Mouse (Mus musculus): ENCODE results near the gene Trp53i13. TPM values are rescaled to one million over a fixed set of nuclear protein-coding genes. Genes with fewer than 3 reads are reported as not detected.

Gene Trp53i13
- polyA plus RNA-seq, 1 experiment from 2014 or later: 57.8 TPM

- Histone ChIP-seq H3K9me3 (no peaks in the 10 kb centered on the region), H3K27ac (no peak overlapping the region), H3K36me3 (peaks cover 91% of the 10 kb centered on the region), H3K27me3 (no peaks in the 10 kb centered on the region), H3K4me1 (peaks cover 32% of the 10 kb centered on the region), H3K4me3 (no peak overlapping the region), H3K4me2 (replicated peaks) (no peak overlapping the region), H3K9ac (no peak overlapping the region)
- 87% methylated on average over 22 of the region's 22 CpGs for WGBS
- ATAC-seq (ENCODE audit: low FRiP score, low read depth): no peak
These were observed 10.3 kb downstream of the Trp53i13 start for GRCm38 (mm10) chr11:77505291-77505980.

GRCm38 (mm10) chr11:77504377-77504776, 11.4 kb downstream of the Trp53i13 start:
- Histone ChIP-seq H3K4me2 (replicated peaks) (no peak overlapping the region), H3K27me3 (no peaks in the 10 kb centered on the region), H3K9me3 (no peaks in the 10 kb centered on the region), H3K36me3 (peaks cover 91% of the 10 kb centered on the region), H3K9ac (no peak overlapping the region), H3K27ac (no peak overlapping the region), H3K4me1 (peaks cover 30% of the 10 kb centered on the region), H3K4me3 (no peak overlapping the region)
- 96% methylated on average over 19 of the region's 19 CpGs for WGBS
- no peak for ATAC-seq (ENCODE audit: low FRiP score, low read depth)

GRCm38 (mm10) chr11:77503511-77503910, 12.3 kb downstream of the Trp53i13 start:
- no peak for ATAC-seq (ENCODE audit: low FRiP score, low read depth)

GRCm38 (mm10) chr11:77502481-77502880, 13.3 kb downstream of the Trp53i13 start:
- Histone ChIP-seq H3K27ac (no peak overlapping the region), H3K4me1 (peaks cover 28% of the 10 kb centered on the region), H3K27me3 (no peaks in the 10 kb centered on the region), H3K9ac (no peak overlapping the region), H3K9me3 (no peaks in the 10 kb centered on the region), H3K4me2 (replicated peaks) (no peak overlapping the region), H3K4me3 (no peak overlapping the region), H3K36me3 (peaks cover 83% of the 10 kb centered on the region)
- 90% methylated on average over 6 of the region's 6 CpGs for WGBS
- no peak for ATAC-seq (ENCODE audit: low FRiP score, low read depth)

More at GRCm38 (mm10) chr11:77503511-77503910, 12.3 kb downstream of the Trp53i13 start:
- Histone ChIP-seq H3K27me3 (no peaks in the 10 kb centered on the region), H3K36me3 (peaks cover 87% of the 10 kb centered on the region), H3K4me1 (peaks cover 26% of the 10 kb centered on the region), H3K9ac (no peak overlapping the region), H3K4me2 (replicated peaks) (no peak overlapping the region), H3K4me3 (no peak overlapping the region), H3K27ac (no peak overlapping the region; the same call in 1 of the 2 replicates), H3K9me3 (no peaks in the 10 kb centered on the region)
- 79% methylated on average over 3 of the region's 3 CpGs for WGBS

GRCm38 (mm10) chr11:77501971-77502370, 13.8 kb downstream of the Trp53i13 start:
- Histone ChIP-seq H3K27ac (no peak overlapping the region), H3K4me3 (no peak overlapping the region), H3K9me3 (no peaks in the 10 kb centered on the region), H3K36me3 (peaks cover 78% of the 10 kb centered on the region), H3K4me2 (replicated peaks) (no peak overlapping the region), H3K4me1 (peaks cover 30% of the 10 kb centered on the region), H3K27me3 (no peaks in the 10 kb centered on the region), H3K9ac (no peak overlapping the region)
- no peak for ATAC-seq (ENCODE audit: low FRiP score, low read depth)
- WGBS: 94% methylated on average over 4 of the region's 4 CpGs

GRCm38 (mm10) chr11:77501392-77501791, 14.4 kb downstream of the Trp53i13 start:
- H3K4me3 ChIP-seq: no peak overlapping the region
- H3K4me2 ChIP-seq (replicated peaks): no peak overlapping the region
- WGBS: 31% methylated on average over 5 of the region's 5 CpGs
- no peak overlapping the region for H3K9ac ChIP-seq
- H3K36me3 ChIP-seq: peaks cover 72% of the 10 kb centered on the region
- H3K27me3 ChIP-seq: no peaks in the 10 kb centered on the region
- H3K9me3 ChIP-seq: no peaks in the 10 kb centered on the region
- no peak overlapping the region for H3K27ac ChIP-seq
- H3K4me1 ChIP-seq: peaks cover 34% of the 10 kb centered on the region
- no peak for ATAC-seq (ENCODE audit: low FRiP score, low read depth)

- Histone ChIP-seq H3K27ac (no peak overlapping the region), H3K4me2 (replicated peaks) (no peak overlapping the region), H3K4me1 (peaks cover 41% of the 10 kb centered on the region), H3K36me3 (peaks cover 65% of the 10 kb centered on the region), H3K9ac (no peak overlapping the region), H3K9me3 (no peaks in the 10 kb centered on the region), H3K27me3 (no peaks in the 10 kb centered on the region), H3K4me3 (no peak overlapping the region)
- no peak for ATAC-seq (ENCODE audit: low FRiP score, low read depth)
- WGBS: 81% methylated on average over 17 of the region's 17 CpGs
These were observed 15.1 kb downstream of the Trp53i13 start for GRCm38 (mm10) chr11:77500361-77501325.

- no peaks in the 10 kb centered on the region for H3K27me3 ChIP-seq
- peaks cover 54% of the 10 kb centered on the region for H3K4me1 ChIP-seq
- peaks cover 52% of the 10 kb centered on the region for H3K36me3 ChIP-seq
- H3K4me2 ChIP-seq (replicated peaks): no peak overlapping the region
- no peak for ATAC-seq (ENCODE audit: low FRiP score, low read depth)
- no peak overlapping the region for H3K4me3 ChIP-seq
- 83% methylated on average over 7 of the region's 7 CpGs for WGBS
- no peak overlapping the region for H3K27ac ChIP-seq
- H3K9me3 ChIP-seq: no peaks in the 10 kb centered on the region
- H3K9ac ChIP-seq: no peak overlapping the region
These were observed 16.4 kb downstream of the Trp53i13 start for GRCm38 (mm10) chr11:77499354-77499753.

- Histone ChIP-seq H3K4me1 (peaks cover 60% of the 10 kb centered on the region), H3K27ac (no peak overlapping the region), H3K27me3 (no peaks in the 10 kb centered on the region), H3K4me2 (replicated peaks) (no peak overlapping the region), H3K9ac (peak overlapping the region; percentile 35; the same call in 1 of the 2 replicates), H3K4me3 (no peak overlapping the region), H3K36me3 (peaks cover 43% of the 10 kb centered on the region), H3K9me3 (no peaks in the 10 kb centered on the region)
- WGBS: 73% methylated on average over 12 of the region's 12 CpGs
- ATAC-seq (ENCODE audit: low FRiP score, low read depth): no peak
These were observed 17.3 kb downstream of the Trp53i13 start for GRCm38 (mm10) chr11:77498261-77499139.

GRCm38 (mm10) chr11:77497851-77498250, 17.9 kb downstream of the Trp53i13 start:
- 60% methylated on average over 4 of the region's 4 CpGs for WGBS
- H3K27ac ChIP-seq: no peak overlapping the region
- H3K27me3 ChIP-seq: no peaks in the 10 kb centered on the region
- H3K36me3 ChIP-seq: peaks cover 37% of the 10 kb centered on the region
- ATAC-seq (ENCODE audit: low FRiP score, low read depth): no peak
- peak overlapping the region; percentile 35; the same call in 1 of the 2 replicates for H3K9ac ChIP-seq
- H3K4me2 ChIP-seq (replicated peaks): no peak overlapping the region
- peaks cover 60% of the 10 kb centered on the region for H3K4me1 ChIP-seq
- H3K4me3 ChIP-seq: no peak overlapping the region
- no peaks in the 10 kb centered on the region for H3K9me3 ChIP-seq

- no peak for ATAC-seq (ENCODE audit: low FRiP score, low read depth)
- Histone ChIP-seq H3K4me1 (peaks cover 62% of the 10 kb centered on the region), H3K9me3 (no peaks in the 10 kb centered on the region), H3K4me2 (replicated peaks) (no peak overlapping the region), H3K36me3 (peaks cover 32% of the 10 kb centered on the region), H3K27ac (peak overlapping the region; percentile 48; the same call in 1 of the 2 replicates), H3K27me3 (no peaks in the 10 kb centered on the region), H3K4me3 (no peak overlapping the region), H3K9ac (peak overlapping the region; percentile 19; the same call in 1 of the 2 replicates)
- 21% methylated on average over 6 of the region's 6 CpGs for WGBS
These were observed 18.4 kb downstream of the Trp53i13 start for GRCm38 (mm10) chr11:77497341-77497756.

All from limb, embryonic 13.5 days (tissue).